Mouse (Mus musculus) midbrain, postnatal 0 days (tissue): ENCODE measurements around the gene Tmem243. TPM values are rescaled to one million over a fixed set of nuclear protein-coding genes. Genes with fewer than 3 reads are reported as not detected.

Experiments
- ATAC-seq: fragments of 200-750 bp; cut with Nextera tagmentation; 2 replicates; pipeline ENCODE4 v1.8.0; 2017; ENCODE audit warnings: moderate number of reproducible peaks, mild to moderate bottlenecking, moderate TSS enrichment, moderate library complexity; ENCODE audit not compliant: low FRiP score
- DNase-seq: peaks from one replicate; pipeline ENCODE4 v3.0.0-alpha.2; 2015; ENCODE audit warnings: low spot score
- H3K27ac ChIP-seq: fragments of 300-500 bp; sonication (generic); 2 replicates; pipeline ENCODE4 v1.5.1; 2014; ENCODE audit warnings: low read depth, mild to moderate bottlenecking, low read length, mixed read lengths
- H3K27me3 ChIP-seq: fragments of 300-500 bp; sonication (generic); 2 replicates; pipeline ENCODE4 v1.6.1; 2014; ENCODE audit warnings: low read length, control low read depth, mixed read lengths; ENCODE audit not compliant: insufficient read depth
- H3K36me3 ChIP-seq: fragments of 300-500 bp; sonication (generic); 2 replicates; pipeline ENCODE4 v1.6.1; 2014; ENCODE audit warnings: low read length, control low read depth, mixed read lengths; ENCODE audit not compliant: insufficient read depth
- H3K4me1 ChIP-seq: fragments of 300-500 bp; sonication (generic); 2 replicates; pipeline ENCODE4 v1.6.1; 2014; ENCODE audit warnings: mild to moderate bottlenecking, control low read depth, antibody characterized with exemption, low read length, mixed read lengths; ENCODE audit not compliant: insufficient read depth
- H3K4me2 ChIP-seq: fragments of 300-500 bp; sonication (generic); 2 replicates; pipeline ENCODE4 v1.6.1; 2014; ENCODE audit warnings: low read depth, mild to moderate bottlenecking, low read length, mixed read lengths; ENCODE audit not compliant: poor library complexity, severe bottlenecking
- H3K4me3 ChIP-seq: fragments of 300-500 bp; sonication (generic); 2 replicates; pipeline ENCODE4 v1.5.1; 2014; ENCODE audit warnings: low read depth, mild to moderate bottlenecking, low read length, moderate library complexity
- H3K9ac ChIP-seq: fragments of 300-500 bp; sonication (generic); replicated peaks from 2 replicates; pipeline ENCODE4 v1.6.1; 2014; ENCODE audit warnings: mild to moderate bottlenecking, low read length, moderate library complexity, mixed read lengths; ENCODE audit not compliant: poor library complexity, severe bottlenecking
- H3K9me3 ChIP-seq: fragments of 300-500 bp; sonication (generic); 2 replicates; pipeline ENCODE4 v1.6.1; 2016; ENCODE audit warnings: low read length, control low read depth
- CTCF ChIP-seq: IDR thresholded peaks from 2 replicates; pipeline ENCODE4 v1.5.1; 2016; ENCODE audit warnings: antibody characterized with exemption, mild to moderate bottlenecking
- WGBS: fragments of 180-500 bp; shearing (Covaris S2); extraction: QIAGEN DNeasy Blood & Tissue Kit; methylation state at CpG from one replicate; pipeline ENCODE4 v1.1.7; 2014; 5-methylcytosine and 5-hydroxymethylcytosine counted together
- polyA plus RNA-seq: library from polyadenylated mRNA; unstranded; fragments of >200 nt; fragmentation: Nextera tagmentation; extraction: Ambion mirVana; gene quantifications from 2 replicates; pipeline ENCODE4 v1.2.1, GENCODE M21; 2015
- total RNA-seq: library from RNA; depleted of rRNA; stranded (reverse); fragments of >200 nt; gene quantifications from 2 replicates; pipeline ENCODE4 v1.2.3, GENCODE M21; 2014

Gene Tmem243
- total and polyA plus RNA-seq, 2 experiments from 2014 or later = 3.0 to 11.5 TPM

- no peaks in the 10 kb centered on the region for H3K9me3 ChIP-seq
- no peak overlapping the region for H3K27ac ChIP-seq
- H3K27me3 ChIP-seq = no peaks in the 10 kb centered on the region
- no peak for TF ChIP-seq CTCF
- 53% methylated on average over 2 of the region's 2 CpGs for WGBS
- H3K4me3 ChIP-seq = no peak overlapping the region
- H3K36me3 ChIP-seq = no peaks in the 10 kb centered on the region
- DNase-seq (no peak), ATAC-seq (no peak)
- no peak overlapping the region for H3K4me2 ChIP-seq
- H3K4me1 ChIP-seq = no peaks in the 10 kb centered on the region
- no peak overlapping the region for H3K9ac ChIP-seq
These were observed 10.8 kb downstream of the Tmem243 start for GRCm38 (mm10) chr5:9111285-9111684.

- DNase-seq (peak; percentile 71), ATAC-seq (peak; percentile 57; the same call in 1 of the 2 replicates)
- no peak overlapping the region for H3K27ac ChIP-seq
- peak; percentile 85 for TF ChIP-seq CTCF
- no peak overlapping the region for H3K4me2 ChIP-seq
- no peaks in the 10 kb centered on the region for H3K36me3 ChIP-seq
- H3K9me3 ChIP-seq = no peaks in the 10 kb centered on the region
- no peaks in the 10 kb centered on the region for H3K4me1 ChIP-seq
- no peak overlapping the region for H3K9ac ChIP-seq
- H3K27me3 ChIP-seq = no peaks in the 10 kb centered on the region
- no peak overlapping the region for H3K4me3 ChIP-seq
- WGBS = 13% methylated on average over 5 of the region's 5 CpGs
These were observed 11.3 kb downstream of the Tmem243 start for GRCm38 (mm10) chr5:9111759-9112158.

- 43% methylated on average over 6 of the region's 6 CpGs for WGBS
- H3K4me3 ChIP-seq = no peak overlapping the region
- no peak overlapping the region for H3K27ac ChIP-seq
- H3K4me2 ChIP-seq = no peak overlapping the region
- DNase-seq (peak; percentile 45), ATAC-seq (no peak)
- H3K9ac ChIP-seq = no peak overlapping the region
- no peak for TF ChIP-seq CTCF
- no peaks in the 10 kb centered on the region for H3K4me1 ChIP-seq
- no peaks in the 10 kb centered on the region for H3K27me3 ChIP-seq
- no peaks in the 10 kb centered on the region for H3K9me3 ChIP-seq
- peaks cover 8% of the 10 kb centered on the region; the same call in 1 of the 2 replicates for H3K36me3 ChIP-seq
These were observed 13.7 kb downstream of the Tmem243 start for GRCm38 (mm10) chr5:9114162-9114561.

GRCm38 (mm10) chr5:9124134-9124533 is 23.7 kb downstream of the Tmem243 start:
- Histone ChIP-seq H3K27me3 (no peaks in the 10 kb centered on the region), H3K4me1 (no peaks in the 10 kb centered on the region), H3K4me3 (no peak overlapping the region), H3K36me3 (peaks cover 56% of the 10 kb centered on the region), H3K4me2 (no peak overlapping the region), H3K27ac (no peak overlapping the region), H3K9ac (no peak overlapping the region), H3K9me3 (no peaks in the 10 kb centered on the region)
- no peak for TF ChIP-seq CTCF
- WGBS = 96% methylated on average over 2 of the region's 2 CpGs
- DNase-seq (no peak), ATAC-seq (no peak)

- no peak for TF ChIP-seq CTCF
These were observed 28.1 kb downstream of the Tmem243 start for GRCm38 (mm10) chr5:9128566-9128965.

GRCm38 (mm10) chr5:9131786-9132185 is 31.3 kb downstream of the Tmem243 start:
- Histone ChIP-seq H3K4me3 (no peak overlapping the region), H3K27ac (no peak overlapping the region), H3K9me3 (no peaks in the 10 kb centered on the region), H3K9ac (no peak overlapping the region), H3K36me3 (peaks cover 18% of the 10 kb centered on the region), H3K27me3 (no peaks in the 10 kb centered on the region), H3K4me2 (no peak overlapping the region), H3K4me1 (no peaks in the 10 kb centered on the region)
- DNase-seq (no peak), ATAC-seq (no peak)
- 84% methylated on average over 7 of the region's 7 CpGs for WGBS
- TF ChIP-seq CTCF = no peak

More at GRCm38 (mm10) chr5:9128566-9128965, 28.1 kb downstream of the Tmem243 start:
- ATAC-seq = no peak
- Histone ChIP-seq H3K4me3 (no peak overlapping the region), H3K36me3 (peaks cover 32% of the 10 kb centered on the region), H3K27ac (no peak overlapping the region), H3K9ac (no peak overlapping the region), H3K4me2 (no peak overlapping the region), H3K27me3 (no peaks in the 10 kb centered on the region), H3K9me3 (no peaks in the 10 kb centered on the region), H3K4me1 (no peaks in the 10 kb centered on the region)
- DNase-seq = no peak
- 91% methylated on average over 12 of the region's 12 CpGs for WGBS
